Mouse (Mus musculus) left cerebral cortex, postnatal 25 days (tissue): Measurements from ENCODE around the gene Gm21188. TPM values are rescaled to one million over a fixed set of nuclear protein-coding genes. Genes with fewer than 3 reads are reported as not detected.
"Not testable (repeated sequence)": the region's sequence is repeated elsewhere in the genome, so short reads cannot be mapped to it uniquely, and the experiment has no call there.

Experiments used
- DNase-seq, 2 experiments: peaks; one replicate each; pipeline ENCODE4 v3.0.0; 2022; ENCODE audit warnings: low spot score in 2 of 2, mixed read lengths in 1 of 2
- intact Hi-C: fragments of 180-260 bp; cut with DNase I; formaldehyde crosslinking; loops from one replicate; pipeline ENCODE4 v1.15.1; 2025
- total RNA-seq, 2 experiments: library from RNA; stranded (reverse); gene quantifications; 2 replicates each; pipeline ENCODE4 v1.2.3; 2021

The Gm21188 gene
- total RNA-seq, 2 experiments from 2014 or later = not detected

- intact Hi-C loops = not testable (repeated sequence)
- peak; percentile 40 to 49 for DNase-seq
Measured at GRCm38 (mm10) chr13:120031676-120032075, 20.3 kb downstream of the Gm21188 start.

GRCm38 (mm10) chr13:120027368-120027767, 24.6 kb downstream of the Gm21188 start:
- peak in 1 of 2 experiments; percentile 43 for DNase-seq
- intact Hi-C loops = not testable (repeated sequence)

GRCm38 (mm10) chr13:120026911-120027310, 25.1 kb downstream of the Gm21188 start, which contains the start of gene Gm36079:
Gene Gm36079 (minus strand): TSS chr13:120027011.
- DNase-seq, intact Hi-C loops: not testable (repeated sequence)

- intact Hi-C loops = not testable (repeated sequence)
Measured at GRCm38 (mm10) chr13:120026373-120026772, 25.6 kb downstream of the Gm21188 start.

GRCm38 (mm10) chr13:120025576-120025975, 26.4 kb downstream of the Gm21188 start:
- DNase-seq = peak; percentile 47 to 58
- intact Hi-C loops = not testable (repeated sequence)

More at GRCm38 (mm10) chr13:120026373-120026772, 25.6 kb downstream of the Gm21188 start:
- peak in 1 of 2 experiments; percentile 7 for DNase-seq

GRCm38 (mm10) chr13:120025004-120025403, 27.0 kb downstream of the Gm21188 start:
- intact Hi-C loops, DNase-seq: not testable (repeated sequence)

- intact Hi-C loops, DNase-seq: not testable (repeated sequence)
Measured at GRCm38 (mm10) chr13:120024581-120024980, 27.4 kb downstream of the Gm21188 start.

GRCm38 (mm10) chr13:120021477-120021876, 30.5 kb downstream of the Gm21188 start:
- intact Hi-C loops, DNase-seq: not testable (repeated sequence)

- DNase-seq, intact Hi-C loops: not testable (repeated sequence)
Measured at GRCm38 (mm10) chr13:120015348-120016007, 36.5 kb downstream of the Gm21188 start.

- DNase-seq, intact Hi-C loops: not testable (repeated sequence)
Measured at GRCm38 (mm10) chr13:120013962-120014361, 38.0 kb downstream of the Gm21188 start.

- intact Hi-C loops = not testable (repeated sequence)
Measured at GRCm38 (mm10) chr13:120013544-120013943, 38.5 kb downstream of the Gm21188 start.

GRCm38 (mm10) chr13:120010068-120010467, 41.9 kb downstream of the Gm21188 start:
- intact Hi-C loops, DNase-seq: not testable (repeated sequence)

More at GRCm38 (mm10) chr13:120013544-120013943, 38.5 kb downstream of the Gm21188 start:
- not testable (repeated sequence) for DNase-seq

GRCm38 (mm10) chr13:119999215-119999614, 52.8 kb downstream of the Gm21188 start:
- DNase-seq, intact Hi-C loops: not testable (repeated sequence)

- intact Hi-C loops, DNase-seq: not testable (repeated sequence)
Measured at GRCm38 (mm10) chr13:119998442-119999086, 53.4 kb downstream of the Gm21188 start.

- intact Hi-C loops, DNase-seq: not testable (repeated sequence)
Measured at GRCm38 (mm10) chr13:119991917-119992496, 60.0 kb downstream of the Gm21188 start.

- intact Hi-C loops, DNase-seq: not testable (repeated sequence)
Measured at GRCm38 (mm10) chr13:119991264-119991663, 60.7 kb downstream of the Gm21188 start.
